Mouse (Mus musculus) large intestine, adult 2 months (tissue): ENCODE results near the gene Cnn2. TPM values are rescaled to one million over a fixed set of nuclear protein-coding genes. Genes with fewer than 3 reads are reported as not detected.

Source experiments
- DNase-seq: peaks from one replicate; pipeline ENCODE4 v3.0.0-alpha.2; 2012; ENCODE audit warnings: low read depth, low spot score
- WGBS: fragments of 180-500 bp; shearing (Covaris S2); methylation state at CpG from one replicate; pipeline ENCODE4 v1.1.7; 2018; 5-methylcytosine and 5-hydroxymethylcytosine counted together
- polyA plus RNA-seq: library from polyadenylated mRNA; depleted of rRNA; stranded (reverse); fragments of >200 nt; gene quantifications from 2 replicates; pipeline ENCODE4 v1.2.3, GENCODE M21; 2012

Gene Cnn2
- polyA plus RNA-seq, 1 experiment = 56.1 TPM

GRCm38 (mm10) chr10:79986232-79986878, 2.0 kb upstream of the Cnn2 start:
- 12% methylated on average over 6 of the region's 6 CpGs for WGBS
- DNase-seq = no peak

DNA sequence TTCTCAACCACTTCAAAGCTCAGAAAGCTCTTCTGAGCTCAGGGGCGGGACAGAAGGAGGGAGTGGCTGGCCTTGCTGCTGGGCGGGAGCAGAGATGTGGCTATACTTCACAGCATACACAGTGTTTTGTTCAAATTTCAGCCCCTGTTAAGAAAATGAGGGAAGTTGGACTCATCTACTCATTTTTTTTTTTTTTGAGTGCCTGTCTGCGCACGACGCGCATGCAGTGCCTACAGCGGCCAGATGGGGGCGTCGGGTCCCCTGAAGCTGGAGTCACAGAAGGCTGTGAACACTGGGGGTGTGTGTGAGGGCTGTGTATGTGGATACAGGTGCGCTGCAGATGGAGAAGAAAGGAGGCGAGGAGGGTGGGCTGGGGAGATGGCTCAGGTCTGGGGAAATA, 1.4 kb upstream of the Cnn2 start:
- under 1% methylated on average over 11 of the region's 11 CpGs for WGBS
- no peak for DNase-seq

- no peak for DNase-seq
Observed at GRCm38 (mm10) chr10:79987771-79988505, 446 bp upstream of the Cnn2 start.

DNA sequence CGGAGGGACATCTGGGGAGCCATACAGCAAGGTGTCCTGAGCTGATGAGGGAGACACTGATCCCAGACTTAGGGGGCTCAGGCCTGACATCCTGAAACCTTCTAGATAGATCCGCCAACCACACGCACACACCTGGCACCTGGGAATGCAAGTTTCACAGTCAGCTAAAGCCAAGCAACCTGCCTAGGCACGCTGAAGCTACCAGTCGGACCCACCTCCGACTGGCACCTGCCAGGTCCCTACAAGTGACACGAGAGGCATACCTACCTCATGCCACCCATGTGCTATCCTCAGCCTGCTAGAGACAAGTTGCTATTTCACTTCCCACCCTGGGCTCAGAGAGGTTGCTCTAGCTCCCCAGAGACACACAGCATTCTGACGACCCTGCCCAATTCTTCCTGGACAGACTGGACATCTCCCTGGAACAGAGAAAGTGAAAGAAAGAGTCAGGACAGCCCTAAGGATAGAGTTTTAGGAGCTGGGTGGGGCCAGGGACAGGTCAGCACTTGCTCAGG, 945 bp downstream of the Cnn2 start:
- WGBS = 14% methylated on average over 8 of the region's 8 CpGs
- DNase-seq = no peak

More at GRCm38 (mm10) chr10:79987771-79988505, 446 bp upstream of the Cnn2 start:
- WGBS = 25% methylated on average over 27 of the region's 27 CpGs

DNA sequence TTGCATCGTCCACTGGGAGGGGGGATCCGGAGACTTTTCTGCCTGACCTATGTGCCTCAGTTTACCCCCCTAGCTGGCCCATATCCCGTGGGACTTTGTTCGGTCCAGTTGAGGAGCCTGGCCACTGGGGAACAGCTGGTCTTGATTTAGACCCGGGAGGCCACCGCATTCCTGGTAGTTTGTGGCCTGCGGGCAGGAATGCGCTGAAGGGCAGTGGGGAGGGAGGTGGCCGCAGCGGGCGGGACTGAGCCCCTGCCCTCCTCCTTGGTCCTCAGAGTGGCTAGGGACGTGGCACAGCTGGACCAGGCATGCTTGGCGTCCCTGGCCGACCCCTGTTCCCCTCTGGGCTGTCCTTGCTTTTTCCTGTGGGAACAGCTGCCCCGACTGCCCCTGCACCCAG, 1.5 kb downstream of the Cnn2 start:
- WGBS = 61% methylated on average over 15 of the region's 15 CpGs
- DNase-seq = no peak

DNA sequence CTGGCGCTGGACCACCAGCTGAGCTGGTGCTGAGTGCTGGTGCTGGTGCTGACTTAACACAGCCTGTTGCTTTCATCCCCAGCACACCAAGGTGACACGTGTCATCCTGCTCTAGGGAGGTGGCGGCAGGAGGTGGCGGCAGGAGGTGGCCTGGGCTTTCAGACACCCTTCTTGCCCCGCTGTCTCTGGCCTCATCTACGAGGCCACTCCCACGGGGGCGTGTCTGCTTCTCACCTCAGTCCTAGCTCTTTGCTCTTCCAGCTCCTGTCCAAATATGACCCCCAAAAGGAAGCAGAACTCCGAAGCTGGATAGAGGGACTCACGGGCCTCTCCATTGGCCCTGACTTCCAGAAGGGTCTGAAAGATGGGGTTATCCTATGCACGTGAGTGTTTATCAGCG, 2.7 kb downstream of the Cnn2 start:
- no peak for DNase-seq
- WGBS = 63% methylated on average over 12 of the region's 12 CpGs

GRCm38 (mm10) chr10:79991548-79991947, 3.2 kb downstream of the Cnn2 start:
- WGBS = 92% methylated on average over 6 of the region's 6 CpGs
- no peak for DNase-seq

- WGBS = 45% methylated on average over 16 of the region's 16 CpGs
- no peak for DNase-seq
Observed at GRCm38 (mm10) chr10:79994397-79995115, 6.2 kb downstream of the Cnn2 start.

- no peak for DNase-seq
Observed at GRCm38 (mm10) chr10:79995636-79996035, 7.3 kb downstream of the Cnn2 start.

GRCm38 (mm10) chr10:79996272-79997033, 8.1 kb downstream of the Cnn2 start, which contains the start of gene Abca7:
Gene Abca7, plus strand, starts transcription at chr10:79996494.
- DNase-seq = peak; percentile 92
- under 1% methylated on average over 34 of the region's 34 CpGs for WGBS

More at GRCm38 (mm10) chr10:79995636-79996035, 7.3 kb downstream of the Cnn2 start:
- 69% methylated on average over 1 of the region's 1 CpGs for WGBS

DNA sequence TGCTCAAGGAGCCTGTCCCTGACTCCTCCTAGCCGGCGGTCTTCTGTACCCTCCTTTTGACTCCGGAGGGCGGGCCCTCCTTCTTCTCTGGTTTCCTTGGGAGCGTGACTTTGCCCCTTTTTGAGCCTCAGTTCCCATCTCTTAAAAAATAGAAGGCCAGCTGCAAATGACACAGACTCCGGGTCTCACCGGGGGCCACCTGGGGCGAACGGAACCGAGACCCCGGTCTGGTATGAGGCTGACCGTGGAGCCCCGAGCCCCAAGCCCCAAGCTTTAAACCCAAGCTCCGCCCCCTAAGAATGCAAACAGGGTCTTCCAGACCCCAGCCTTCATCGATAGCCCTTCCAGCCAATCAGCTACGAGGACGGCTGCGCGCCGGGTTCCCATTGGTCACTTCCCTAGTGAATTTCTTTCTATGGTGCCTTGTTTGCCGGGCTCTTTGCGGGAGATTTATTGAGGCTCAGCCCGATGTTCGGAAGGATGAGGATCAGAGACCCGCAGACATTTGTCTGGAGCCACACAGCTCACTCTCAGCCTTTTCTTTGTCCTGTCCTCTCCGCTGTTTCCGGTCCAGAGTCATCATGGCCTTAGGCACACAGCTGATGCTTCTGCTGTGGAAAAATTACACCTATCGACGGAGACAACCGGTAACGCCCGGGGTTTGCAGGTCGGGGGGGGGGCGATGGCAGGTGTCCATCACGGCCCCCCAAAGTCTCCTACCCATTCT, 8.8 kb downstream of the Cnn2 start:
- no peak for DNase-seq
- WGBS = under 1% methylated on average over 35 of the region's 35 CpGs

- no peak for DNase-seq
- 24% methylated on average over 15 of the region's 15 CpGs for WGBS
Observed at GRCm38 (mm10) chr10:79997819-79998218, 9.4 kb downstream of the Cnn2 start.

- 84% methylated on average over 9 of the region's 9 CpGs for WGBS
- DNase-seq = no peak
Observed at GRCm38 (mm10) chr10:80001945-80002344, 13.6 kb downstream of the Cnn2 start.

- 83% methylated on average over 21 of the region's 21 CpGs for WGBS
- DNase-seq = no peak
Observed at GRCm38 (mm10) chr10:80002829-80003228, 14.4 kb downstream of the Cnn2 start.

DNA sequence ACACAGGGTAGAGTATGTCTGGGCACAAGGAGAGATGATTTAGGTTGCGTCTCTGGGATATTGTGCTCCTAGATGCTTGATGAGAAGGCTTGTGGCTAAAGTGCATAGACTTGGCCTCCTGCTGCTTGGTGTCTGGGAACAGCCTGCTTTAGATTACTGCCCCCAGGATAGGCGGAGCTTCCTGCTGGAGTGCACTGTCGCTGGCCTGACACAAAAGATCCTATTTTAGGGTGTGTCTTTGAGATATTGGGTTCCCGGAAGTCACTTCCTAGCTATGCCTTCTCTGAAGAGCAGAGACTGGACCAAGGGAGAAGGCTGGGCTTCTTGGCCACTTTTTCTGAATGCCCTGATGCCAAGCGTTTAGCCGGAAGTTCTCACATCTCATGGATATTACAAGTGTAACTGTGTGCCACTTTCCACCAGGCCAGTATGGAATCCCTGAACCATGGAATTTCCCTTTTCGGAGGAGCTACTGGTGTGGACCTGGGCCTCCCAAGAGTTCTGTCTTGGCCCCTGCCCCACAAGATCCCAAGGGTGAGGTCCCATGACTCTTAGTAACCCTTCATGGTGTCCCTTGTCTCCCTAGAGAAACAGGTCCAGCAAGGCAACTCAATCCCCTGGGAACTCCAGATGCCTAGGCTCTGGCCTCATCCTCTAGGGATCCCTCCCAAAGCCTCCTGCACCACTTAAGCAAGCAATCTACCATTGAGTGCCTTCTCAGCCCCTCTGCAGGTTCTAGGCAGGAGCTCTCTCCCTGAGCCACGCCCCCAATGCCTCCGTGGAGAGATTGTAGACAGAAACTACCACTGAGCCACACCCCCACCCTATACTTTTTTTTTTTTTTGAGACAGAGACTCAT, 15.2 kb downstream of the Cnn2 start:
- 57% methylated on average over 9 of the region's 9 CpGs for WGBS
- DNase-seq = no peak

- 83% methylated on average over 8 of the region's 8 CpGs for WGBS
- DNase-seq = no peak
Observed at GRCm38 (mm10) chr10:80004233-80004705, 15.9 kb downstream of the Cnn2 start.

GRCm38 (mm10) chr10:80011740-80012139, 23.4 kb downstream of the Cnn2 start:
- DNase-seq = no peak
- 95% methylated on average over 6 of the region's 6 CpGs for WGBS

DNA sequence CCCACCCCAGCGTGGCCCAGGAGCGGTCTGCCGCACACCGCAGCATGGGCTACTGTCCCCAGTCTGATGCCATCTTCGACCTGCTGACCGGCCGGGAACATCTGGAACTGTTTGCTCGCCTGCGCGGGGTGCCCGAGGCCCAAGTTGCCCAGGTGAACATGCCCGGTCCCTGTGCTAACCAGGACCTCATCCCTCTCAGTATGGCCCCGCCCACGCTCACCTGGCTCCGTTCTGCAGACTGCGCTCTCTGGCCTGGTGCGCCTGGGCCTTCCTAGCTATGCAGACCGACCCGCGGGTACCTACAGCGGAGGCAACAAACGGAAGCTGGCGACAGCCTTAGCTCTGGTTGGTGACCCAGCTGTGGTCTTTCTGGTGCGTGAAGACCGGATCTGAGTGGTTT, 25.2 kb downstream of the Cnn2 start:
- no peak for DNase-seq
- 80% methylated on average over 25 of the region's 25 CpGs for WGBS
